Mouse (Mus musculus): ENCODE results near the gene Igf2r.

Gene Igf2r

GRCm38 (mm10) chr17:12672285-12672790, 97.1 kb downstream of the Igf2r start:
- no peak for DNase-seq (ENCODE audit: low spot score in 2 of 2)

GRCm38 (mm10) chr17:12671029-12671605, 98.3 kb downstream of the Igf2r start:
- DNase-seq (ENCODE audit: low spot score in 2 of 2) = no peak

- no peak for DNase-seq (ENCODE audit: low spot score in 2 of 2)
These were observed 100.1 kb downstream of the Igf2r start for GRCm38 (mm10) chr17:12669363-12669679.

- DNase-seq (ENCODE audit: low spot score in 2 of 2) = no peak
These were observed 100.7 kb downstream of the Igf2r start for GRCm38 (mm10) chr17:12668478-12669362.

- no peak for DNase-seq (ENCODE audit: low spot score in 2 of 2)
These were observed 105.3 kb downstream of the Igf2r start for GRCm38 (mm10) chr17:12664156-12664555.

- no peak for DNase-seq (ENCODE audit: low spot score in 2 of 2)
These were observed 108.7 kb downstream of the Igf2r start for GRCm38 (mm10) chr17:12660572-12661260.

- DNase-seq (ENCODE audit: low spot score in 2 of 2) = no peak
These were observed 110.2 kb downstream of the Igf2r start for GRCm38 (mm10) chr17:12659233-12659632.

GRCm38 (mm10) chr17:12658784-12659183, 110.7 kb downstream of the Igf2r start:
- no peak for DNase-seq (ENCODE audit: low spot score in 2 of 2)

- DNase-seq (ENCODE audit: low spot score in 2 of 2) = no peak
These were observed 113.6 kb downstream of the Igf2r start for GRCm38 (mm10) chr17:12655826-12656225.

- no peak for DNase-seq (ENCODE audit: low spot score in 2 of 2)
These were observed 115.4 kb downstream of the Igf2r start for GRCm38 (mm10) chr17:12654061-12654460.

GRCm38 (mm10) chr17:12652604-12653003, 116.9 kb downstream of the Igf2r start:
- DNase-seq (ENCODE audit: low spot score in 2 of 2) = no peak

GRCm38 (mm10) chr17:12645461-12645860, 124.0 kb downstream of the Igf2r start:
- no peak for DNase-seq (ENCODE audit: low spot score in 2 of 2)

- DNase-seq (ENCODE audit: low spot score in 2 of 2) = no peak
These were observed 128.4 kb downstream of the Igf2r start for GRCm38 (mm10) chr17:12641087-12641486.

- DNase-seq (ENCODE audit: low spot score in 2 of 2) = no peak
These were observed 129.9 kb downstream of the Igf2r start for GRCm38 (mm10) chr17:12639585-12639984.

- DNase-seq (ENCODE audit: low spot score in 2 of 2) = no peak
These were observed 134.7 kb downstream of the Igf2r start for GRCm38 (mm10) chr17:12634814-12635213.

All from spleen, postnatal 14 days (tissue).